In genomic region chr3:19444914-19445313, GRCm38 (mm10) we compare ENCODE assay signal across 26 mouse cellular contexts.
DNase-seq lines count a peak whose midpoint lies in the region; TF ChIP-seq lines count a peak whose summit lies in the region.
"Had no signal": no experiment of that assay in that cellular context is flagged by ENCODE, and none has a peak within 500 bp of the region (broad histone marks: within the 10 kb centered on the region; RNA-seq: fewer than 3 reads in every experiment).

No protein-coding gene starts in this region.

- H3K27me3 ChIP-seq in heart, embryonic 10.5 days (ENCODE audit: insufficient read depth, poor library complexity, severe bottlenecking), result no peaks in the 10 kb centered on the region
- H3K27me3 ChIP-seq in kidney, adult 2 months (replicated peaks; ENCODE audit: control insufficient read depth, insufficient read depth, low read length), result no peaks in the 10 kb centered on the region
- H3K27me3 ChIP-seq: CH12.LX; embryonic facial prominence, embryonic 12.5 days; forebrain, embryonic 15.5 days; hindbrain, embryonic 15.5 days; limb, embryonic 12.5 days; liver, embryonic 13.5 days; megakaryocyte, embryonic 14.5 days; midbrain, embryonic 12.5 days; stomach, embryonic 15.5 days had no signal

- H3K4me1 ChIP-seq in heart, embryonic 10.5 days, result no peaks in the 10 kb centered on the region
- no peaks in the 10 kb centered on the region for H3K4me1 ChIP-seq in kidney, adult 2 months (ENCODE audit: control insufficient read depth, insufficient read depth, low read length)
- H3K4me1 ChIP-seq: embryonic facial prominence, embryonic 12.5 days; forebrain, embryonic 10.5 days; forebrain, embryonic 15.5 days; hindbrain, embryonic 10.5 days; hindbrain, embryonic 15.5 days; limb, embryonic 12.5 days; liver, embryonic 13.5 days; megakaryocyte, embryonic 14.5 days; midbrain, embryonic 12.5 days; stomach, embryonic 15.5 days had no signal

- no peaks in the 10 kb centered on the region for H3K9me3 ChIP-seq in heart, embryonic 10.5 days
- H3K9me3 ChIP-seq: embryonic facial prominence, embryonic 12.5 days; forebrain, embryonic 10.5 days; forebrain, embryonic 15.5 days; hindbrain, embryonic 10.5 days; hindbrain, embryonic 15.5 days; limb, embryonic 12.5 days; liver, embryonic 13.5 days; megakaryocyte, embryonic 14.5 days; midbrain, embryonic 12.5 days; stomach, embryonic 15.5 days had no signal

- DNase-seq in heart, adult 18-20 months, result peak; percentile 36 to 41
- no peak for DNase-seq in heart, embryonic 10.5 days (ENCODE audit: low spot score)
- DNase-seq in kidney, adult 2 months, result peak; percentile 38
- no peak for DNase-seq in kidney, adult 11 months
- peak; percentile 61 for DNase-seq in 3T3-L1 (ENCODE audit: low read depth, low spot score)
- peak; percentile 84 for DNase-seq in Muller cell, postnatal 12 days (ENCODE audit: inconsistent ontology term)
- DNase-seq in adrenal gland, postnatal 25 days, result no peak
- no peak for DNase-seq in layer of hippocampus, adult 8-10 months (ENCODE audit: low spot score in 2 of 2)
- DNase-seq: adrenal gland, postnatal 14 days; cerebellum, adult 2 months; cerebellum, postnatal 25 days; kidney, postnatal 14 days; liver, embryonic 13.5 days; lung, adult 18-20 months; lung, postnatal 4 days; right cerebral cortex, postnatal 14 days had no signal

- H3K4me3 ChIP-seq in heart, embryonic 10.5 days, result no peak overlapping the region
- H3K4me3 ChIP-seq in kidney, adult 2 months (ENCODE audit: insufficient read depth, low read depth, low read length), result no peak overlapping the region
- H3K4me3 ChIP-seq: embryonic facial prominence, embryonic 12.5 days; forebrain, embryonic 10.5 days; forebrain, embryonic 15.5 days; hindbrain, embryonic 10.5 days; hindbrain, embryonic 15.5 days; limb, embryonic 12.5 days; liver, embryonic 13.5 days; megakaryocyte, embryonic 14.5 days; midbrain, embryonic 12.5 days; stomach, embryonic 15.5 days had no signal

- no peak overlapping the region for H3K27ac ChIP-seq in heart, embryonic 10.5 days
- no peak overlapping the region for H3K27ac ChIP-seq in kidney, adult 2 months (ENCODE audit: insufficient read depth, low read depth, low read length)
- H3K27ac ChIP-seq: embryonic facial prominence, embryonic 12.5 days; forebrain, embryonic 10.5 days; forebrain, embryonic 15.5 days; hindbrain, embryonic 10.5 days; hindbrain, embryonic 15.5 days; limb, embryonic 12.5 days; liver, embryonic 13.5 days; midbrain, embryonic 12.5 days; stomach, embryonic 15.5 days had no signal

- no peak for TF ChIP-seq CTCF in kidney, adult 2 months (conservative IDR thresholded peaks at IDR 0.05; ENCODE audit: insufficient read depth, insufficient read length, low read depth, low read length)

- TF ChIP-seq POLR2A in kidney, adult 2 months (IDR thresholded peaks at IDR 0.05; ENCODE audit: low read depth, low read length), result no peak

- 81% methylated on average over 2 of the region's 2 CpGs for WGBS in heart, embryonic 10.5 days
- WGBS in kidney, adult 2 months, result 16% methylated on average over 2 of the region's 2 CpGs

- no peaks in the 10 kb centered on the region for H3K36me3 ChIP-seq in heart, embryonic 10.5 days
- H3K36me3 ChIP-seq in kidney, adult 2 months (ENCODE audit: control insufficient read depth, insufficient read depth, low read length), result no peaks in the 10 kb centered on the region
- H3K36me3 ChIP-seq: embryonic facial prominence, embryonic 12.5 days; forebrain, embryonic 10.5 days; forebrain, embryonic 15.5 days; hindbrain, embryonic 10.5 days; hindbrain, embryonic 15.5 days; limb, embryonic 12.5 days; liver, embryonic 13.5 days; midbrain, embryonic 12.5 days; stomach, embryonic 15.5 days had no signal

Comparison
In these comparisons a context has a peak if more than half of its experiments do, and no peak if none do; other contexts are left out.
1. DNase-seq: peak in heart, adult 18-20 months (2 of 2), kidney, adult 2 months (single experiment), 3T3-L1 (single experiment) and Muller cell, postnatal 12 days (single experiment); none in heart, embryonic 10.5 days (single experiment), kidney, adult 11 months (single experiment), adrenal gland, postnatal 25 days (single experiment) and layer of hippocampus, adult 8-10 months (0 of 2).